18 mouse cellular contexts compared by ENCODE assay signal in the genomic region with DNA sequence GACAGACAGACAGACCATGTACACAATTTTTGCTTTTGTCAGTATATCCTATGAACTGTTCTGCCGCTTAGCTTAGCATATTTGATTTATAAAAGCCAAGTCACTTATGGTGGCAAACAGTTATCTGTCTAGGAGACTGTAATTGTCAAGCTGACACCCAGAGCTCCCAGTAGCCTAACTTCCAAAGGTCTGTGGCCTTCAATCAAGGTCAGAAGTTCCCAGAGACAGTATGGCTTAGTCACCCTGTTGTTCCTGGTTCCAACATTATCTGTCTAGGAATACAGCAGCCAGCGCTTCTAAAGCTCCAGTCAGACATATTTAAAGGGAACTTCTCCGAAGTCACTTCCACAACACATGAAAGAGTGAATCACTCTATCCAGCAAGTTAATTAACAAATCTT. TPM values are rescaled to one million over a fixed set of nuclear protein-coding genes. Genes with fewer than 3 reads are reported as not detected.
"Had no signal": no experiment of that assay in that cellular context is flagged by ENCODE, and none has a peak within 500 bp of the region (broad histone marks: within the 10 kb centered on the region; RNA-seq: fewer than 3 reads in every experiment).

No protein-coding gene starts in this region.

- H3K36me3 ChIP-seq: limb, embryonic 12.5 days; limb, embryonic 15.5 days; stomach, embryonic 15.5 days had no signal

- H3K27me3 ChIP-seq: limb, embryonic 12.5 days; limb, embryonic 15.5 days; stomach, embryonic 15.5 days had no signal

- H3K4me2 ChIP-seq: limb, embryonic 12.5 days; limb, embryonic 15.5 days; liver, embryonic 11.5 days; lung, embryonic 14.5 days; stomach, embryonic 15.5 days had no signal

- H3K4me1 ChIP-seq: limb, embryonic 15.5 days; stomach, embryonic 15.5 days had no signal

- DNase-seq: kidney, postnatal 14 days; kidney, postnatal 4 days; left cerebral cortex, postnatal 4 days; liver, postnatal 0 days; lung, embryonic 14.5 days; midbrain, embryonic 14.5 days; retina, postnatal 1 day; right cerebral cortex, postnatal 25 days; spleen, adult 18-20 months; thymus, postnatal 25 days had no signal

- H3K4me3 ChIP-seq: limb, embryonic 12.5 days; limb, embryonic 15.5 days; stomach, embryonic 15.5 days had no signal

- H3K9me3 ChIP-seq: limb, embryonic 12.5 days; limb, embryonic 15.5 days; stomach, embryonic 15.5 days had no signal

- H3K9ac ChIP-seq: limb, embryonic 12.5 days; limb, embryonic 15.5 days; liver, embryonic 14.5 days; liver, postnatal 0 days; lung, embryonic 14.5 days; stomach, embryonic 15.5 days had no signal

- ATAC-seq: liver, postnatal 0 days; lung, postnatal 0 days had no signal

- H3K27ac ChIP-seq: limb, embryonic 12.5 days; limb, embryonic 15.5 days; liver, embryonic 14.5 days; macrophage; stomach, embryonic 15.5 days had no signal

RNA-seq across cellular contexts. Expression of a gene that starts 17.0 kb away (rescaled TPM):
- total RNA-seq: megakaryocyte, adult 5-6 weeks had no signal
